Mouse (Mus musculus): Measurements from ENCODE around the gene Eipr1. TPM values are rescaled to one million over a fixed set of nuclear protein-coding genes. Genes with fewer than 3 reads are reported as not detected.

The Eipr1 gene
- polyA plus RNA-seq, 1 experiment from 2014 or later, result 50.0 TPM

- ATAC-seq (ENCODE audit: low FRiP score) (no peak; the same call in 1 of the 2 replicates), DNase-seq (ENCODE audit: low spot score) (no peak)
- 93% methylated on average over 5 of the region's 5 CpGs for WGBS
- no peak overlapping the region for H3K27ac ChIP-seq (ENCODE audit: low read depth, low read length)
- peaks cover 2% of the 10 kb centered on the region; the same call in 1 of the 2 replicates for H3K4me1 ChIP-seq (replicated peaks; ENCODE audit: control insufficient read depth, insufficient read depth, low read length)
- no peak overlapping the region for H3K4me2 ChIP-seq (replicated peaks; ENCODE audit: low read depth, low read length)
- no peaks in the 10 kb centered on the region for H3K9me3 ChIP-seq (ENCODE audit: control insufficient read depth, low read length)
- H3K4me3 ChIP-seq (ENCODE audit: low read depth, low read length), result no peak overlapping the region; the same call in none of the 2 replicates
- H3K9ac ChIP-seq (ENCODE audit: low read depth, low read length), result no peak overlapping the region
- H3K36me3 ChIP-seq (ENCODE audit: control insufficient read depth, insufficient read depth, low read length), result no peaks in the 10 kb centered on the region; the same call in 1 of the 2 replicates
- no peaks in the 10 kb centered on the region for H3K27me3 ChIP-seq (ENCODE audit: control insufficient read depth, insufficient read depth, low read length)
Observed at GRCm38 (mm10) chr12:28750876-28751275, 727 bp upstream of the Eipr1 start.

DNA sequence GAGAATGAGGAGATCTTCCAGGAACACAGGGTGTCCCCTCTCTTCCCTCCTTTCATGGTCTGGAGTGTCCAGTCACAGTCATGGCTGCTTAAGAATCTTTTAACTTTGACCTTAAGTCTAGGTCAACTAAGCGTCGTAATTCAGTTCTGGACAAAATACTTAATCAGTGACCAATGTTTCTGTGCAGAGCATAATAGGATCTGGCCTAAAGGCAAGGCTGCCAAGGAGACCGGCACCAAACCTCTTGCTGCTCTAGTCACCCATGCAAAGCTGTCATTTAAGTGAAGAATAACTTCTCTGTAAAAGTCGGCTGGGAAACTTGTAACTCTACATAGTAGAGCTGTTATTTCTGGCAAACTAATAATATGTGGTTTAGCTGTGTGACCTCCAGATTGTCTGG lies 4.4 kb downstream of the Eipr1 start:
- no peak for ATAC-seq (ENCODE audit: low FRiP score)
- H3K4me1 ChIP-seq (replicated peaks; ENCODE audit: control insufficient read depth, insufficient read depth, low read length), result no peaks in the 10 kb centered on the region
- no peak for DNase-seq (ENCODE audit: low spot score)
- 83% methylated on average over 4 of the region's 4 CpGs for WGBS
- H3K27ac ChIP-seq (ENCODE audit: low read depth, low read length), result no peak overlapping the region
- H3K9me3 ChIP-seq (ENCODE audit: control insufficient read depth, low read length), result no peaks in the 10 kb centered on the region
- H3K4me2 ChIP-seq (replicated peaks; ENCODE audit: low read depth, low read length), result no peak overlapping the region
- no peak overlapping the region for H3K9ac ChIP-seq (ENCODE audit: low read depth, low read length)
- H3K4me3 ChIP-seq (ENCODE audit: low read depth, low read length), result no peak overlapping the region
- no peaks in the 10 kb centered on the region for H3K36me3 ChIP-seq (ENCODE audit: control insufficient read depth, insufficient read depth, low read length)
- H3K27me3 ChIP-seq (ENCODE audit: control insufficient read depth, insufficient read depth, low read length), result no peaks in the 10 kb centered on the region

DNA sequence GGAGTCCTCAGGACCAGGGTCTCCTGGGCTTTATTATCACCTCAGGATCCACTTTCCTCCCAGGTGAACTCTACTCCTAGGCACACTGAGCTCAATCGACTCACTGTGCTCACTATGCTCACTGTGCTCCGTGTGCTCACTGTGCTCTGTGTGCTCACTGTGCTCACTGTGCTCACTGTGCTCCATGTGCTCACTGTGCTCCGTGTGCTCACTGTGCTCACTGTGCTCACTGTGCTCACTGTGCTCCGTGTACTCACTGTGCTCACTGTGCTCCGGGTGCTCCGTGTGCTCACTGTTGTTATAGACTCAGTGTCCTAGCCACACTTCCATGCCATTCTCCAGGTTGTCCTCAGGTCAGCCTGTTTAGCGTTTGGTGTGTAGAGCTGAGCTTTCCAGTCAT lies 18.4 kb downstream of the Eipr1 start:
- Histone ChIP-seq H3K4me3 (ENCODE audit: low read depth, low read length) (no peak overlapping the region), H3K9ac (ENCODE audit: low read depth, low read length) (no peak overlapping the region), H3K9me3 (ENCODE audit: control insufficient read depth, low read length) (no peaks in the 10 kb centered on the region), H3K4me1 (replicated peaks; ENCODE audit: control insufficient read depth, insufficient read depth, low read length) (no peaks in the 10 kb centered on the region), H3K27me3 (ENCODE audit: control insufficient read depth, insufficient read depth, low read length) (no peaks in the 10 kb centered on the region), H3K27ac (ENCODE audit: low read depth, low read length) (no peak overlapping the region), H3K36me3 (ENCODE audit: control insufficient read depth, insufficient read depth, low read length) (no peaks in the 10 kb centered on the region), H3K4me2 (replicated peaks; ENCODE audit: low read depth, low read length) (no peak overlapping the region)
- WGBS, result 94% methylated on average over 7 of the region's 7 CpGs
- DNase-seq (ENCODE audit: low spot score) (no peak), ATAC-seq (ENCODE audit: low FRiP score) (no peak)

GRCm38 (mm10) chr12:28773815-28774214 lies 22.2 kb downstream of the Eipr1 start:
- Histone ChIP-seq H3K36me3 (ENCODE audit: control insufficient read depth, insufficient read depth, low read length) (no peaks in the 10 kb centered on the region), H3K4me2 (replicated peaks; ENCODE audit: low read depth, low read length) (no peak overlapping the region), H3K9ac (ENCODE audit: low read depth, low read length) (no peak overlapping the region), H3K4me1 (replicated peaks; ENCODE audit: control insufficient read depth, insufficient read depth, low read length) (no peaks in the 10 kb centered on the region), H3K27me3 (ENCODE audit: control insufficient read depth, insufficient read depth, low read length) (no peaks in the 10 kb centered on the region), H3K27ac (ENCODE audit: low read depth, low read length) (no peak overlapping the region), H3K4me3 (ENCODE audit: low read depth, low read length) (no peak overlapping the region), H3K9me3 (ENCODE audit: control insufficient read depth, low read length) (no peaks in the 10 kb centered on the region)
- DNase-seq (ENCODE audit: low spot score) (no peak), ATAC-seq (ENCODE audit: low FRiP score) (no peak)
- 85% methylated on average over 3 of the region's 3 CpGs for WGBS

GRCm38 (mm10) chr12:28775120-28775519 lies 23.5 kb downstream of the Eipr1 start:
- Histone ChIP-seq H3K36me3 (ENCODE audit: control insufficient read depth, insufficient read depth, low read length) (no peaks in the 10 kb centered on the region), H3K4me2 (replicated peaks; ENCODE audit: low read depth, low read length) (no peak overlapping the region), H3K27ac (ENCODE audit: low read depth, low read length) (no peak overlapping the region), H3K4me1 (replicated peaks; ENCODE audit: control insufficient read depth, insufficient read depth, low read length) (no peaks in the 10 kb centered on the region), H3K4me3 (ENCODE audit: low read depth, low read length) (no peak overlapping the region), H3K9me3 (ENCODE audit: control insufficient read depth, low read length) (no peaks in the 10 kb centered on the region), H3K27me3 (ENCODE audit: control insufficient read depth, insufficient read depth, low read length) (no peaks in the 10 kb centered on the region), H3K9ac (ENCODE audit: low read depth, low read length) (no peak overlapping the region)
- ATAC-seq (ENCODE audit: low FRiP score), result no peak
- DNase-seq (ENCODE audit: low spot score), result no peak
- WGBS, result 51% methylated on average over 8 of the region's 8 CpGs

DNA sequence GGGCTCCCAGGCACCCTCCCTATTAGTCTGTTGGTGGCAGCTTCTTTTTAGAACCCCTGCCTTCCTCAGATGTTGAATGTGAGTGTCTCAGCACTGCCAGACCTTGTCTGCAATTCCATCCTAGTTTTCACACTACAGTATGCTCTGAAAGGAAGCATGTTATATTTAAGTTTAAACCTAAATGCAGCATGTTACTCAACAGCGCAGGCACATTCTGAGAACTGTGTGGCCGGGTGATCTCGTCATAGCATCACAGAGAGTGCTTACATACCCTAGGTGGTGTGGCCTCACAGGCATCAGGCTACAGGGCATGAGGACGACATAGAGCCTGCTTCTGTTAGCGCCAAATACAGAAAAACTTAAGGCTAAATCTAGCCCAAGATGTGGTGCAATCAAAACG lies 24.0 kb downstream of the Eipr1 start:
- Histone ChIP-seq H3K9me3 (ENCODE audit: control insufficient read depth, low read length) (no peaks in the 10 kb centered on the region), H3K4me2 (replicated peaks; ENCODE audit: low read depth, low read length) (no peak overlapping the region), H3K4me1 (replicated peaks; ENCODE audit: control insufficient read depth, insufficient read depth, low read length) (no peaks in the 10 kb centered on the region), H3K4me3 (ENCODE audit: low read depth, low read length) (no peak overlapping the region), H3K27me3 (ENCODE audit: control insufficient read depth, insufficient read depth, low read length) (no peaks in the 10 kb centered on the region), H3K27ac (ENCODE audit: low read depth, low read length) (no peak overlapping the region), H3K9ac (ENCODE audit: low read depth, low read length) (no peak overlapping the region), H3K36me3 (ENCODE audit: control insufficient read depth, insufficient read depth, low read length) (no peaks in the 10 kb centered on the region)
- 90% methylated on average over 6 of the region's 6 CpGs for WGBS
- ATAC-seq (ENCODE audit: low FRiP score) (no peak), DNase-seq (ENCODE audit: low spot score) (no peak)

GRCm38 (mm10) chr12:28780180-28780579 lies 28.6 kb downstream of the Eipr1 start:
- no peak overlapping the region for H3K27ac ChIP-seq (ENCODE audit: low read depth, low read length)
- H3K4me3 ChIP-seq (ENCODE audit: low read depth, low read length), result no peak overlapping the region
- no peak overlapping the region for H3K4me2 ChIP-seq (replicated peaks; ENCODE audit: low read depth, low read length)
- H3K9ac ChIP-seq (ENCODE audit: low read depth, low read length), result no peak overlapping the region
- peaks cover 6% of the 10 kb centered on the region; the same call in 1 of the 2 replicates for H3K4me1 ChIP-seq (replicated peaks; ENCODE audit: control insufficient read depth, insufficient read depth, low read length)
- no peaks in the 10 kb centered on the region for H3K27me3 ChIP-seq (ENCODE audit: control insufficient read depth, insufficient read depth, low read length)
- no peaks in the 10 kb centered on the region for H3K9me3 ChIP-seq (ENCODE audit: control insufficient read depth, low read length)
- no peak for DNase-seq (ENCODE audit: low spot score)
- ATAC-seq (ENCODE audit: low FRiP score), result no peak
- H3K36me3 ChIP-seq (ENCODE audit: control insufficient read depth, insufficient read depth, low read length), result no peaks in the 10 kb centered on the region
- 84% methylated on average over 7 of the region's 7 CpGs for WGBS

GRCm38 (mm10) chr12:28782637-28783036 lies 31.0 kb downstream of the Eipr1 start:
- Histone ChIP-seq H3K27ac (ENCODE audit: low read depth, low read length) (no peak overlapping the region), H3K4me1 (replicated peaks; ENCODE audit: control insufficient read depth, insufficient read depth, low read length) (peaks cover 6% of the 10 kb centered on the region; the same call in 1 of the 2 replicates), H3K4me2 (replicated peaks; ENCODE audit: low read depth, low read length) (no peak overlapping the region), H3K27me3 (ENCODE audit: control insufficient read depth, insufficient read depth, low read length) (no peaks in the 10 kb centered on the region), H3K9ac (ENCODE audit: low read depth, low read length) (no peak overlapping the region), H3K36me3 (ENCODE audit: control insufficient read depth, insufficient read depth, low read length) (no peaks in the 10 kb centered on the region), H3K4me3 (ENCODE audit: low read depth, low read length) (no peak overlapping the region), H3K9me3 (ENCODE audit: control insufficient read depth, low read length) (no peaks in the 10 kb centered on the region)
- no peak for ATAC-seq (ENCODE audit: low FRiP score)
- 90% methylated on average over 3 of the region's 3 CpGs for WGBS
- no peak for DNase-seq (ENCODE audit: low spot score)

- no peaks in the 10 kb centered on the region for H3K9me3 ChIP-seq (ENCODE audit: control insufficient read depth, low read length)
- H3K4me3 ChIP-seq (ENCODE audit: low read depth, low read length), result no peak overlapping the region
- H3K4me1 ChIP-seq (replicated peaks; ENCODE audit: control insufficient read depth, insufficient read depth, low read length), result peaks cover 6% of the 10 kb centered on the region; the same call in 1 of the 2 replicates
- no peak overlapping the region for H3K27ac ChIP-seq (ENCODE audit: low read depth, low read length)
- no peak overlapping the region for H3K4me2 ChIP-seq (replicated peaks; ENCODE audit: low read depth, low read length)
- 25% methylated on average over 4 of the region's 4 CpGs for WGBS
- H3K9ac ChIP-seq (ENCODE audit: low read depth, low read length), result no peak overlapping the region
- ATAC-seq (ENCODE audit: low FRiP score) (no peak), DNase-seq (ENCODE audit: low spot score) (peak; percentile 32)
- H3K27me3 ChIP-seq (ENCODE audit: control insufficient read depth, insufficient read depth, low read length), result no peaks in the 10 kb centered on the region
- no peaks in the 10 kb centered on the region for H3K36me3 ChIP-seq (ENCODE audit: control insufficient read depth, insufficient read depth, low read length)
Observed at GRCm38 (mm10) chr12:28784355-28784754, 32.8 kb downstream of the Eipr1 start.
